Mouse (Mus musculus): ENCODE data around the gene Cpne2. TPM values are rescaled to one million over a fixed set of nuclear protein-coding genes. Genes with fewer than 3 reads are reported as not detected.

Cpne2 gene
- 10 to 100 TPM; 22.3 to 22.7 TPM for total RNA-seq (2021)
- long read RNA-seq, experiment 1, transcript Cpne2-201 (16 exons, 2,342 nt), result major isoform, 30 of 34 reads
- long read RNA-seq, experiment 1, partial matches to known transcripts, result 0 of 34 reads
- long read RNA-seq, experiment 1, other reads (novel, unspliced or antisense), result 2 of 34 reads
- long read RNA-seq, experiment 2, transcript Cpne2-201 (16 exons, 2,342 nt), result major isoform, 13 of 15 reads
- long read RNA-seq, experiment 2, partial matches to known transcripts, result 0 of 15 reads
- long read RNA-seq, experiment 2, other reads (novel, unspliced or antisense), result 1 of 15 reads

- DNase-seq (ENCODE audit: low spot score in 2 of 2), result peak in 1 of 2 experiments; percentile 47
These were observed at the start of gene Cpne2 for GRCm38 (mm10) chr8:94532873-94533671. Gene Cpne2 (plus strand): TSS chr8:94532990.

- no peak for DNase-seq (ENCODE audit: low spot score in 2 of 2)
These were observed 47.5 kb upstream of the Cpne2 start for GRCm38 (mm10) chr8:94485288-94485687.

GRCm38 (mm10) chr8:94485882-94486281, 46.9 kb upstream of the Cpne2 start:
- DNase-seq (ENCODE audit: low spot score in 2 of 2), result peak; percentile 24 to 38

- DNase-seq (ENCODE audit: low spot score in 2 of 2), result no peak
These were observed 44.8 kb upstream of the Cpne2 start for GRCm38 (mm10) chr8:94488016-94488415.

GRCm38 (mm10) chr8:94489809-94490483, 42.8 kb upstream of the Cpne2 start:
- no peak for DNase-seq (ENCODE audit: low spot score in 2 of 2)

- DNase-seq (ENCODE audit: low spot score in 2 of 2), result peak; percentile 73 to 78
These were observed 40.6 kb upstream of the Cpne2 start for GRCm38 (mm10) chr8:94492021-94492681.

- no peak for DNase-seq (ENCODE audit: low spot score in 2 of 2)
These were observed 39.5 kb upstream of the Cpne2 start for GRCm38 (mm10) chr8:94493240-94493639.

- no peak for DNase-seq (ENCODE audit: low spot score in 2 of 2)
These were observed 17.2 kb upstream of the Cpne2 start for GRCm38 (mm10) chr8:94515430-94516208.

- no peak for DNase-seq (ENCODE audit: low spot score in 2 of 2)
These were observed 16.6 kb upstream of the Cpne2 start for GRCm38 (mm10) chr8:94516209-94516593.

- DNase-seq (ENCODE audit: low spot score in 2 of 2), result no peak
These were observed 16.0 kb upstream of the Cpne2 start for GRCm38 (mm10) chr8:94516766-94517165.

GRCm38 (mm10) chr8:94518331-94518730, 14.5 kb upstream of the Cpne2 start:
- DNase-seq (ENCODE audit: low spot score in 2 of 2), result no peak

- no peak for DNase-seq (ENCODE audit: low spot score in 2 of 2)
These were observed 13.8 kb upstream of the Cpne2 start for GRCm38 (mm10) chr8:94519021-94519420.

GRCm38 (mm10) chr8:94521481-94521880, 11.3 kb upstream of the Cpne2 start:
- DNase-seq (ENCODE audit: low spot score in 2 of 2), result no peak

- no peak for DNase-seq (ENCODE audit: low spot score in 2 of 2)
These were observed 10.3 kb upstream of the Cpne2 start for GRCm38 (mm10) chr8:94522482-94522881.

GRCm38 (mm10) chr8:94524554-94524953, 8.2 kb upstream of the Cpne2 start:
- DNase-seq (ENCODE audit: low spot score in 2 of 2), result no peak

- DNase-seq (ENCODE audit: low spot score in 2 of 2), result no peak
These were observed 5.6 kb upstream of the Cpne2 start for GRCm38 (mm10) chr8:94527178-94527577.

- DNase-seq (ENCODE audit: low spot score in 2 of 2), result peak; percentile 44 to 63
These were observed 4.5 kb upstream of the Cpne2 start for GRCm38 (mm10) chr8:94528245-94528644.

GRCm38 (mm10) chr8:94529875-94530274, 2.9 kb upstream of the Cpne2 start:
- no peak for DNase-seq (ENCODE audit: low spot score in 2 of 2)

- no peak for DNase-seq (ENCODE audit: low spot score in 2 of 2)
These were observed 2.1 kb upstream of the Cpne2 start for GRCm38 (mm10) chr8:94530643-94531042.

GRCm38 (mm10) chr8:94532000-94532399, 790 bp upstream of the Cpne2 start:
- no peak for DNase-seq (ENCODE audit: low spot score in 2 of 2)

- no peak for DNase-seq (ENCODE audit: low spot score in 2 of 2)
These were observed 291 bp upstream of the Cpne2 start for GRCm38 (mm10) chr8:94532525-94532872.
